Mouse (Mus musculus) effector memory CD4-positive, alpha-beta T cell, adult 7 months (primary cell): ENCODE measurements around the gene C130074G19Rik. TPM values are rescaled to one million over a fixed set of nuclear protein-coding genes. Genes with fewer than 3 reads are reported as not detected.

Source experiments
- polyA plus RNA-seq: library from polyadenylated mRNA; unstranded; fragments of 100-300 nt; shearing (Covaris generic); gene quantifications from one replicate; pipeline ENCODE4 v1.2.1, GENCODE M21; 2017

Gene C130074G19Rik
- not detected for polyA plus RNA-seq

DNA sequence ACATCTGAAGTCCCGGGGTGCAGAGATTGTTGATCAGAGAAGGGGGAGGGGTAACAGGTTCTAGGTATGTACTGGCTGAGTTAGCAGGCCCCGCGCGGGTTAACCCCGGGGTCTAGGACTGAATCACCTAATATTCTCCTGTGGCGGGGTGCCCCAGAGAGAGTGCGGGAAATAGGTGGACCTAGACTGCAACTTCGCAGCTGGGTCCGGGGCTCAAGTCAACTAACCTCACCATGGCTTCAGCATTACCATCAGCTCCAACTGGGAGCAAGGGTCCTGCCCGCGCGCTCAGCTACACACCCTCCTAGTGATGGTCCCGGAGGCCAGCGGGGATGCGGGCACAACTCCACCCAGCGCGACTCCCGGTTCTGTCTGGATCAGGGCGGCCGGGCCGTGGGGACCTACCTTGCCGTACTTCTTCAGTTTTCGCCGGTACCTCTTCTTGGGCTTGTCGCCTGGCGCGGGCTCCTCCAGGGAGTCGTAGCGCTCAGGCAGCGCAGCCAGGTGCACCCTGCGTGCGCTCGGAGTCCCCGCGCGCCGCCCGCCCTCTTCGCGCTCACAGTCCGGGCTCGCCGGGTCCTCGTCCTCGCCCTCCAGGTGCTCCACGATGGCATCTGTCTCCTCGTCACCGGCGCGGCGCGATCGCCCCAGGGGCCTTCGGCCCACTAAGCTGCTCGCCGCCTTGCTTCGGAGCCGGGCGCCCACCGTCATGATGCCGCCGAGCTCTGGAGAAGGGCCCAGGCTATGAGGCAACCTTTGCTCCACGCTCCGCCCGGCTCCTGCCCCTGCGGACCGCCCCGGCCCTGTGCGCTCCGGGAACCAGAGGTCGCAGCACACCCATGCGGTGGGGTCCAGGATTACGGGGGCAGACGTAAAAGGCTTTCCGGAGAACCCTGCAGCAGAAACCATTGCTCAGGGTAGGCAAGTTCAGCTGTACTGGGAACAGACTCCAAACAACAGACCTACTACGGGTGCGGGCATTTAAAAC, at the start of gene C130074G19Rik:
Gene C130074G19Rik (minus strand): TSS at position 938 of the 988 bp plus-strand sequence.

GRCm38 (mm10) chr1:184846092-184846750, 36.8 kb downstream of the C130074G19Rik start, which contains the start of gene Marc2:
TSS of gene Marc2 (minus strand) at chr1:184846451.

Other genes with a start within 250 kb of the C130074G19Rik start
- 0.88 TPM for gene Hlx, start 150.6 kb downstream of the C130074G19Rik start, polyA plus RNA-seq
- gene Marc1, start 71.9 kb downstream of the C130074G19Rik start, polyA plus RNA-seq: not detected
- 200 TPM for gene Marc2, start 36.8 kb downstream of the C130074G19Rik start, polyA plus RNA-seq
- gene Mark1, start 116.4 kb upstream of the C130074G19Rik start, polyA plus RNA-seq: 0.33 TPM